Mouse (Mus musculus) embryonic facial prominence, embryonic 14.5 days (tissue): ENCODE results near the gene Tmem176b. TPM values are rescaled to one million over a fixed set of nuclear protein-coding genes. Genes with fewer than 3 reads are reported as not detected.

Experiments
- ATAC-seq: fragments of 200-750 bp; cut with Nextera tagmentation; 2 replicates; pipeline ENCODE4 v1.8.0; 2017; ENCODE audit warnings: low read depth, moderate number of reproducible peaks, moderate TSS enrichment
- DNase-seq: peaks from one replicate; pipeline ENCODE4 v3.0.0-alpha.2; 2015; ENCODE audit warnings: low spot score
- H3K27ac ChIP-seq: fragments of 300-500 bp; sonication (generic); replicated peaks from 2 replicates; pipeline ENCODE4 v1.5.1; 2014; ENCODE audit warnings: low read depth, mild to moderate bottlenecking, low read length, moderate library complexity
- H3K27me3 ChIP-seq: fragments of 300-500 bp; sonication (generic); replicated peaks from 2 replicates; pipeline ENCODE4 v1.6.1; 2014; ENCODE audit warnings: low read length; ENCODE audit not compliant: control insufficient read depth, insufficient read depth
- H3K36me3 ChIP-seq: fragments of 300-500 bp; sonication (generic); 2 replicates; pipeline ENCODE4 v1.6.1; 2014; ENCODE audit warnings: low read length, mixed read lengths; ENCODE audit not compliant: control insufficient read depth, insufficient read depth
- H3K4me1 ChIP-seq: fragments of 300-500 bp; sonication (generic); 2 replicates; pipeline ENCODE4 v1.6.1; 2014; ENCODE audit warnings: antibody characterized with exemption, low read length; ENCODE audit not compliant: control insufficient read depth, insufficient read depth
- H3K4me2 ChIP-seq: fragments of 300-500 bp; sonication (generic); 2 replicates; pipeline ENCODE4 v1.6.1; 2014; ENCODE audit warnings: low read depth, mild to moderate bottlenecking, low read length, moderate library complexity, mixed read lengths
- H3K4me3 ChIP-seq: fragments of 300-500 bp; sonication (generic); 2 replicates; pipeline ENCODE4 v1.5.1; 2014; ENCODE audit warnings: low read depth, mild to moderate bottlenecking, low read length
- H3K9ac ChIP-seq: fragments of 300-500 bp; sonication (generic); 2 replicates; pipeline ENCODE4 v1.6.1; 2014; ENCODE audit warnings: low read depth, mild to moderate bottlenecking, low read length, moderate library complexity, mixed read lengths
- H3K9me3 ChIP-seq: fragments of 300-500 bp; sonication (generic); 2 replicates; pipeline ENCODE4 v1.6.1; 2016; ENCODE audit warnings: low read length; ENCODE audit not compliant: control insufficient read depth
- WGBS: fragments of 180-500 bp; shearing (Covaris S2); extraction: QIAGEN DNeasy Blood & Tissue Kit; methylation state at CpG from one replicate; pipeline ENCODE4 v1.1.7; 2014; 5-methylcytosine and 5-hydroxymethylcytosine counted together
- polyA plus RNA-seq: library from polyadenylated mRNA; unstranded; fragments of >200 nt; fragmentation: Nextera tagmentation; extraction: Ambion mirVana; gene quantifications from 2 replicates; pipeline ENCODE4 v1.2.1, GENCODE M21; 2014

The Tmem176b gene
- polyA plus RNA-seq, 1 experiment from 2014 or later, result 244 TPM

DNA sequence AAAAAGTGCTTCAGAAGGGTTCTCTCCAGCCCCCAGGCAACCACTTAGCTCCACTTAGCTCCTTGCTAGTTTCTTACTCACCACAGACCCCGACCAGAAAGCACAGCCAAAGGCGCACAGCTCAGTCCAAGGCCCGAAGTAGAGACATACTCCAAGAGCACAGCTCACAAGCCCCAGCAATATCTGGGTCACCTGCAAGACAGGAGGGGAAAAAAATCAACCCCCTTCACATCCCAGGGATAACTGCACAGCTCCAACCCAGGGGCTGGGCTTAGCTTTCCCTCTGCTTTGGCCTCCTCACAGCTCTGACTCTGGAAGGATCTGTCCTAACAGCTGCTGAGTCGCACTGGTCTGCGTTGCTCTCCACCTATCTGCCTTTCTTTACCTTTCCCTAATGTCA is 5.2 kb downstream of the Tmem176b start:
- no peak overlapping the region for H3K9ac ChIP-seq
- 89% methylated on average over 5 of the region's 5 CpGs for WGBS
- no peaks in the 10 kb centered on the region for H3K9me3 ChIP-seq
- no peak overlapping the region for H3K4me3 ChIP-seq
- no peak overlapping the region for H3K4me2 ChIP-seq
- no peaks in the 10 kb centered on the region for H3K27me3 ChIP-seq
- ATAC-seq (no peak), DNase-seq (no peak)
- H3K36me3 ChIP-seq, result peaks cover 55% of the 10 kb centered on the region
- H3K4me1 ChIP-seq, result peaks cover 18% of the 10 kb centered on the region
- no peak overlapping the region for H3K27ac ChIP-seq

DNA sequence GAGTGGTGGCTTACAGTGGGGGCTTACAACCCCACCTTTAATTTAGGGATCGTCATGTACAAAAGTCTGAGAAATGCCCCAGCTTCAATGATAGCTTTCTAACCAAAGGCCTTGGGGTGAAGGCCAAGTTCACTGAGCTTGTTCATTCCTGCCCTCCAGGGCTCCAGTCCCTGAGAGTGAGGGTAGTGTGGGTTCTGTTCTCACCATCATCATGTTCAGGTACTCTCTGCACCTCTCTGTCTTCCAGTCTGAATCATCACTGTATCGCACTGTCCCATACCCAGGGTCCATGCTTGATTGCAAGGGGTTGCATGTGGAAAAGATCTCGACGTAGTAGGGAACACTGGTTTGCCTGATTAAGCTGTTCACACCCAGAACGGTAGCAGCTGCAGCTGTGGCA is 6.1 kb downstream of the Tmem176b start:
- H3K36me3 ChIP-seq, result peaks cover 55% of the 10 kb centered on the region
- no peak overlapping the region for H3K27ac ChIP-seq
- ATAC-seq (no peak), DNase-seq (no peak)
- H3K9ac ChIP-seq, result no peak overlapping the region
- H3K9me3 ChIP-seq, result no peaks in the 10 kb centered on the region
- peaks cover 16% of the 10 kb centered on the region for H3K4me1 ChIP-seq
- H3K4me3 ChIP-seq, result no peak overlapping the region
- no peak overlapping the region for H3K4me2 ChIP-seq
- WGBS, result 85% methylated on average over 5 of the region's 5 CpGs
- H3K27me3 ChIP-seq, result no peaks in the 10 kb centered on the region

DNA sequence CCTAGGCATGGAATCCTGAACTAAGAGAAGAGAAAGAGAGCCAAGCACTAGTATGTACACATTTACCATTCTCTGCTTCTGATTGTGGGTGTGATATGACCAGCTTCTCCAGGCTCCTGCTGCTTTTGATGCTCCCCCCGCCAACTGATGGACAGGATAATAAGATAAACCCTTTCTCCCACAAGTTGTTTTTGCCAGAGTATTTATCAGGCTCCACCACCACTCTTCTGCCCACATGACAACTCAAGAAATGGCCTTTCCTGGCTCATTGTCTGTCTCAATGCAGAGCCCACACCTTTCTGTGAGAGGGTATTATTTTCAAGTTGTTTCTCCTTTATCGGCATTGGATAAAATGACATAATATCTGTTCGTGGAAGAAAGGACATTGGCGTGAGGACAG is 7.8 kb downstream of the Tmem176b start:
- Histone ChIP-seq H3K9me3 (no peaks in the 10 kb centered on the region), H3K36me3 (peaks cover 55% of the 10 kb centered on the region), H3K27ac (no peak overlapping the region), H3K4me1 (peaks cover 2% of the 10 kb centered on the region; the same call in 1 of the 2 replicates), H3K9ac (no peak overlapping the region), H3K4me3 (no peak overlapping the region), H3K4me2 (no peak overlapping the region), H3K27me3 (no peaks in the 10 kb centered on the region)
- no peak for DNase-seq
- 96% methylated on average over 4 of the region's 4 CpGs for WGBS
- no peak for ATAC-seq

DNA sequence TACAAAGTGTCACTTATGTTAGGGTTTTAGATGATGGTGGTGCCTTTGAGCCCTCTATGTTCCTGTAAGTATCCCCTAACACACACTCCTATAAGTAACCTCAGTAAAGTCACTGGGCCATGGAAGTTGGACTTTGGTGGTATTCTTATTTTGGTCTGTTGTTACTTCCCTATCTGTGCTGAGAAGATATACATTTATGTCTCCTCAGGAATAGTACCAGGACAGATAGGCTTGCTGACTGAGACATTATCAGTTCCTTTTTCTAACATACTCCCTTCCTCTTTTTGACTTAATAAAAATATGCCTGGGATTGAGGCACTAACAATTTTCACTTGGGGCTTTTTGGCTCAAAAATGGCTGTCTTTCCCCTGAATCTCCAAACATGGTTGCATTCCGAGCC is 8.9 kb downstream of the Tmem176b start:
- Histone ChIP-seq H3K27me3 (no peaks in the 10 kb centered on the region), H3K9ac (no peak overlapping the region), H3K9me3 (no peaks in the 10 kb centered on the region), H3K36me3 (peaks cover 44% of the 10 kb centered on the region), H3K4me1 (peaks cover 2% of the 10 kb centered on the region; the same call in 1 of the 2 replicates), H3K4me2 (no peak overlapping the region), H3K27ac (no peak overlapping the region), H3K4me3 (no peak overlapping the region)
- ATAC-seq (no peak), DNase-seq (no peak)
- 93% methylated on average over 1 of the region's 1 CpGs for WGBS

DNA sequence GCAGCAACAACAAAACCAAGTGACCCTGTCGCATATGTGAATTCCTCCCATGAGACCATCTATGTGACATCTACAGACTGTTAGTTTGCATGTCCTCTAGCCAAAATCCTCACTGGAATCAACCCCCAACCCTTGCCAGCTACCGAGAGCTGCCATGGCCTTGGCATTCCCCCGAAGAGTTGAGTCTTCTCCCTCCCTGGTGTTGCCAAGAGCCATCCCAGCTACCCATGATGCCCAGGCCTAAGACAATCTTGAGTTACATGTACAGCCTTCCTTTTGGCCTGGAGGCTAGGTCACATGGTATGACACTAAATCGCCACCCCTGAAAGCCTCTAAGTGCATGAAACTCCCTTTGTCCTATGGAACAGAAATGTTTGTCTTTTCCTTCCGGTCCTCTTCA is 10.2 kb downstream of the Tmem176b start:
- Histone ChIP-seq H3K4me1 (peaks cover 2% of the 10 kb centered on the region; the same call in 1 of the 2 replicates), H3K4me3 (no peak overlapping the region), H3K27ac (no peak overlapping the region), H3K9ac (no peak overlapping the region), H3K36me3 (peaks cover 36% of the 10 kb centered on the region), H3K9me3 (no peaks in the 10 kb centered on the region), H3K4me2 (no peak overlapping the region), H3K27me3 (no peaks in the 10 kb centered on the region)
- DNase-seq, result no peak
- no peak for ATAC-seq
- WGBS, result 81% methylated on average over 5 of the region's 5 CpGs

DNA sequence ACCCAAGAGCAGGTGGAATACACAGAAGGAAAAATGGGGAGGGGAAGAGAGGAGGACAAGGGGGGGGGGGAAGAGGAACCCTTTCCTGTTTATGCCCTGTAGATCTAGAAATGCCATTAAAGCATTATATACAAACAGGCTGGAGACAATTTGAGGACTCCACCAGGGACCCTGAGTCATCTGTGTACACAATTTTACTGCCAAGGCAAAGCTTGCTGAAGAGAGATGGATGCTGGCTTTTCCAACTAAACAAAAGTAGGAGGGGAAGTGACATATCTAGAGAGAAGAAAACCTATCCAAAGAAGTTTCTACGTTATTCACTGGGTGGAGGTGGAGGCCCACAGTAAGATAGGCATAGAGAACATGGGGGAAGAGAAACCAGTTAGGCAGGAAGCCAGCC is 11.1 kb downstream of the Tmem176b start:
- no peak overlapping the region for H3K9ac ChIP-seq
- 50% methylated on average over 1 of the region's 1 CpGs for WGBS
- H3K36me3 ChIP-seq, result peaks cover 27% of the 10 kb centered on the region

DNA sequence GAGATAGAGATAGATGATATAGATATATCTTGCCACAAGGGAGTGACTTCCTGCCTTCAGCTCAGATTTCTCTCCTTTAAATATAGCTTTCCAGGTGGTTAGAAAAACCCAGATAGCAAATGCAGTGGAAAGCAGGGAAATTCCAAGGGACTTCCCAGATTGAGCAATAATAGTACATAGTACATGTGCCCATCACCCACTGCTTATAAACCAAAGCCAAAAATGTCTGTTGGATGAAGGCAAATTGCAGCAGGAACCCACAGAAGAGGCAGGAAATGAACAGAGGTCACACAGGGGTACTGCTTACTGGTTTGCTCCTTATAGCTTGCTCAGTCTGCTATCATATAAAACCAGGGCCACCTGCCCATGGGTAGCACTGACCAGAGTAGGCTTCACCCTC is 11.6 kb downstream of the Tmem176b start:
- Histone ChIP-seq H3K4me2 (no peak overlapping the region), H3K4me1 (peaks cover 6% of the 10 kb centered on the region), H3K9me3 (no peaks in the 10 kb centered on the region), H3K4me3 (no peak overlapping the region), H3K9ac (no peak overlapping the region), H3K27me3 (no peaks in the 10 kb centered on the region), H3K36me3 (peaks cover 21% of the 10 kb centered on the region), H3K27ac (no peak overlapping the region)
- ATAC-seq (no peak), DNase-seq (no peak)

More for the DNA sequence above, 11.1 kb downstream of the Tmem176b start:
- Histone ChIP-seq H3K4me1 (peaks cover 4% of the 10 kb centered on the region), H3K27me3 (no peaks in the 10 kb centered on the region), H3K9me3 (no peaks in the 10 kb centered on the region), H3K27ac (no peak overlapping the region; the same call in 1 of the 2 replicates), H3K4me3 (no peak overlapping the region), H3K4me2 (no peak overlapping the region)
- DNase-seq (no peak), ATAC-seq (no peak)

DNA sequence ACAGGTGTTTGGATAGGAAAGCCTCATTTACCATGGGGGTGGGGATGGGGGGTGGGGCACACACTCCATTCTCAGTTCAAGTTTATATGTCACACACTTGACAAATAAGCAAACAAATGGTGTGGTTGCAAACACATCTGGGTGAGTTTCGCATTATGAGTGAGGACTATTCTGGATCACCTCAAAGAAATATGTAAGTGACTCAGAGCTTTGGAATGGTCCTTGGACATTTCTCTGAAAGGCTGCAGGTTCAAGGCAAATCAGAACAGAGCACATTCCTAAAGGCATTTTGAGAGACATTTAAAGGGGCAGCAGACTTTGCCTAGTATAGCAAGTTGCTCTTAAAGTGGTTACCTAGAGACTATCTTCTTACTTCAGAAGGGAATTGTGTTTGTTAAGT is 12.3 kb downstream of the Tmem176b start:
- H3K9ac ChIP-seq, result no peak overlapping the region
- H3K4me2 ChIP-seq, result no peak overlapping the region
- no peaks in the 10 kb centered on the region for H3K9me3 ChIP-seq
- peaks cover 9% of the 10 kb centered on the region for H3K4me1 ChIP-seq
- DNase-seq, result peak; percentile 22
- 58% methylated on average over 1 of the region's 1 CpGs for WGBS
- H3K4me3 ChIP-seq, result no peak overlapping the region
- H3K27me3 ChIP-seq, result no peaks in the 10 kb centered on the region
- ATAC-seq, result no peak
- no peak overlapping the region for H3K27ac ChIP-seq
- H3K36me3 ChIP-seq, result peaks cover 14% of the 10 kb centered on the region

DNA sequence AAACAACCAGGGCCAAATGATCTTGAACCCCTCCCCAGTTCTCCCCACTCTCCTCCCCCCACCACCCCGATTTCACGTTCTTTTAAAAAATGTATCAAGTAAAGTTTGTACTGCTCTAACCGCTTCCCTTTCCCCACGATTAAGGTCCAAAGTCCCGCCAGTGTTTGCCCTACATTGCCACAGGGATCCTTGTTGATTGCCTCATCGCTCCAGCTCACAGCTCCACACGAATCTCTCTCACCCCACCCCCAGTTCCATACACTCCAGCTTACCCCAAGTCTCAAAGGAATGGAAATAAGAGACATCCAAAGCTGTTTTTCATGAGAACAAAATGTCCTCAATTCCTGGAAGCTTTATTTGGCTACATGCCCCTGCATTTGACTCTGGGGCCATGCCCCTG is 16.3 kb downstream of the Tmem176b start:
- Histone ChIP-seq H3K27ac (no peak overlapping the region), H3K36me3 (no peaks in the 10 kb centered on the region), H3K9me3 (no peaks in the 10 kb centered on the region), H3K27me3 (no peaks in the 10 kb centered on the region), H3K9ac (no peak overlapping the region), H3K4me2 (no peak overlapping the region), H3K4me3 (no peak overlapping the region), H3K4me1 (peaks cover 10% of the 10 kb centered on the region; the same call in 1 of the 2 replicates)
- WGBS, result 57% methylated on average over 7 of the region's 7 CpGs
- no peak for DNase-seq
- ATAC-seq, result no peak
